In genomic region chr2:181677096-181677754, GRCm38 (mm10) we compare ENCODE assay signal across 9 mouse cellular contexts. TPM values are rescaled to one million over a fixed set of nuclear protein-coding genes. Genes with fewer than 3 reads are reported as not detected.
DNase-seq lines count a peak whose midpoint lies in the region; ATAC-seq lines count a peak whose summit lies in the region.
"Had no signal": no experiment of that assay in that cellular context is flagged by ENCODE, and none has a peak within 500 bp of the region (broad histone marks: within the 10 kb centered on the region; RNA-seq: fewer than 3 reads in every experiment).

No protein-coding gene starts in this region.

- H3K27me3 ChIP-seq in heart, embryonic 10.5 days (ENCODE audit: insufficient read depth, poor library complexity, severe bottlenecking), result peaks cover 31% of the 10 kb centered on the region
- peaks cover 9% of the 10 kb centered on the region for H3K27me3 ChIP-seq in stomach, embryonic 14.5 days (ENCODE audit: control insufficient read depth, insufficient read depth, low read length)

- H3K4me3 ChIP-seq in heart, embryonic 10.5 days, result no peak overlapping the region
- no peak overlapping the region for H3K4me3 ChIP-seq in stomach, embryonic 14.5 days (ENCODE audit: low read depth, low read length)
- H3K4me3 ChIP-seq: limb, embryonic 13.5 days had no signal

- peak; percentile 58 for DNase-seq in 3T3-L1 (ENCODE audit: low read depth, low spot score)
- peak; percentile 59 for DNase-seq in NIH3T3 (ENCODE audit: low read depth)
- no peak for DNase-seq in heart, embryonic 10.5 days (ENCODE audit: low spot score)
- DNase-seq in kidney, postnatal 10 days, result peak; percentile 65
- DNase-seq in spleen, adult 12 weeks (ENCODE audit: low spot score), result no peak
- DNase-seq in thymus, postnatal 36 days, result no peak
- DNase-seq in urinary bladder, adult 18-20 months (ENCODE audit: low spot score in 2 of 2), result no peak

- H3K4me2 ChIP-seq in stomach, embryonic 14.5 days (replicated peaks; ENCODE audit: low read depth, low read length), result no peak overlapping the region
- H3K4me2 ChIP-seq: limb, embryonic 13.5 days had no signal

- no peak for ATAC-seq in stomach, embryonic 14.5 days (ENCODE audit: insufficient number of reproducible peaks, insufficient read depth, low FRiP score, low read depth)

- H3K9ac ChIP-seq in stomach, embryonic 14.5 days (replicated peaks; ENCODE audit: low read depth, low read length), result no peak overlapping the region
- H3K9ac ChIP-seq: limb, embryonic 13.5 days had no signal

- 0 out of 2 replicates have a peak overlapping the region, but pooled peaks have one; percentile 19 for H3K27ac ChIP-seq in heart, embryonic 10.5 days
- peak overlapping the region; percentile 48; the same call in 1 of the 2 replicates for H3K27ac ChIP-seq in stomach, embryonic 14.5 days (ENCODE audit: low read length)

- 49% methylated on average over 5 of the region's 5 CpGs for WGBS in heart, embryonic 10.5 days
- WGBS in stomach, embryonic 14.5 days, result 64% methylated on average over 5 of the region's 5 CpGs

- H3K4me1 ChIP-seq in heart, embryonic 10.5 days, result peaks cover 42% of the 10 kb centered on the region
- peaks cover 8% of the 10 kb centered on the region; the same call in 1 of the 2 replicates for H3K4me1 ChIP-seq in stomach, embryonic 14.5 days (ENCODE audit: control insufficient read depth, insufficient read depth, low read length)

- no peaks in the 10 kb centered on the region for H3K9me3 ChIP-seq in heart, embryonic 10.5 days
- H3K9me3 ChIP-seq in stomach, embryonic 14.5 days (ENCODE audit: control insufficient read depth, low read depth, low read length), result no peaks in the 10 kb centered on the region
- H3K9me3 ChIP-seq: limb, embryonic 13.5 days had no signal

- H3K36me3 ChIP-seq in heart, embryonic 10.5 days, result no peaks in the 10 kb centered on the region
- H3K36me3 ChIP-seq in stomach, embryonic 14.5 days (ENCODE audit: control insufficient read depth, insufficient read depth, low read length), result no peaks in the 10 kb centered on the region
- H3K36me3 ChIP-seq: limb, embryonic 13.5 days had no signal

RNA-seq across cellular contexts. Expression of gene Tcea2, which starts 2.9 kb away (rescaled TPM):
- 12.2 and 15.3 TPM in 2 replicates for polyA plus RNA-seq in heart, embryonic 10.5 days (2016; fragmentation: Nextera tagmentation; extraction: Ambion mirVana)
- 35.3 and 36.7 TPM in 2 replicates for polyA plus RNA-seq in stomach, embryonic 14.5 days (2014; fragmentation: Nextera tagmentation; extraction: Ambion mirVana)

RNA-seq across cellular contexts. Expression of gene Sox18, which starts 5.8 kb away (rescaled TPM):
- polyA plus RNA-seq in heart, embryonic 10.5 days (2016; fragmentation: Nextera tagmentation; extraction: Ambion mirVana), result 22.1 and 25.0 TPM in 2 replicates
- 25.9 and 28.4 TPM in 2 replicates for polyA plus RNA-seq in stomach, embryonic 14.5 days (2014; fragmentation: Nextera tagmentation; extraction: Ambion mirVana)

RNA-seq across cellular contexts. Expression of gene Rgs19, which starts 16.6 kb away (rescaled TPM):
- 56.4 and 67.7 TPM in 2 replicates for polyA plus RNA-seq in heart, embryonic 10.5 days (2016; fragmentation: Nextera tagmentation; extraction: Ambion mirVana)
- polyA plus RNA-seq in stomach, embryonic 14.5 days (2014; fragmentation: Nextera tagmentation; extraction: Ambion mirVana), result 78.8 and 88.8 TPM in 2 replicates

RNA-seq across cellular contexts. Expression of gene Gm29797, which starts 20.4 kb away (rescaled TPM):
- 0.24 TPM in 1 of 2 replicates, not detected in the other for polyA plus RNA-seq in heart, embryonic 10.5 days (2016; fragmentation: Nextera tagmentation; extraction: Ambion mirVana)
- polyA plus RNA-seq in stomach, embryonic 14.5 days (2014; fragmentation: Nextera tagmentation; extraction: Ambion mirVana), result not detected in 2 replicates

RNA-seq across cellular contexts. Expression of gene Lkaaear1, which starts 21.0 kb away (rescaled TPM):
- polyA plus RNA-seq in heart, embryonic 10.5 days (2016; fragmentation: Nextera tagmentation; extraction: Ambion mirVana), result not detected in 2 replicates
- not detected in 2 replicates for polyA plus RNA-seq in stomach, embryonic 14.5 days (2014; fragmentation: Nextera tagmentation; extraction: Ambion mirVana)
- polyA plus RNA-seq: limb, embryonic 13.5 days had no signal

Comparison
In these comparisons a context has a peak if more than half of its experiments do, and no peak if none do; other contexts are left out.
1. DNase-seq: peak in 3T3-L1 (single experiment), NIH3T3 (single experiment) and kidney, postnatal 10 days (single experiment); none in heart, embryonic 10.5 days (single experiment), spleen, adult 12 weeks (single experiment), thymus, postnatal 36 days (0 of 2) and urinary bladder, adult 18-20 months (0 of 2).